Mouse (Mus musculus) hindbrain, embryonic 14.5 days (tissue): ENCODE measurements around the gene Morf4l1. TPM values are rescaled to one million over a fixed set of nuclear protein-coding genes. Genes with fewer than 3 reads are reported as not detected.

Source experiments
- ATAC-seq: fragments of 200-750 bp; cut with Nextera tagmentation; 2 replicates; pipeline ENCODE4 v1.8.0; 2017; ENCODE audit warnings: moderate number of reproducible peaks, mild to moderate bottlenecking, moderate TSS enrichment, moderate library complexity; ENCODE audit not compliant: low FRiP score
- DNase-seq: peaks from one replicate; pipeline ENCODE4 v3.0.0-alpha.2; 2015; ENCODE audit warnings: low spot score
- H3K27ac ChIP-seq: fragments of 300-500 bp; sonication (generic); 2 replicates; pipeline ENCODE4 v1.5.1; 2014; ENCODE audit warnings: mild to moderate bottlenecking, moderate library complexity
- H3K27me3 ChIP-seq: fragments of 300-500 bp; sonication (generic); 2 replicates; pipeline ENCODE4 v1.6.1; 2014; ENCODE audit warnings: mild to moderate bottlenecking, low read length, mixed read lengths; ENCODE audit not compliant: control insufficient read depth, insufficient read depth
- H3K36me3 ChIP-seq: fragments of 300-500 bp; sonication (generic); replicated peaks from 2 replicates; pipeline ENCODE4 v1.6.1; 2014; ENCODE audit not compliant: control insufficient read depth, insufficient read depth
- H3K4me1 ChIP-seq: fragments of 300-500 bp; sonication (generic); replicated peaks from 2 replicates; pipeline ENCODE4 v1.6.1; 2014; ENCODE audit warnings: antibody characterized with exemption, low read length, mixed read lengths; ENCODE audit not compliant: control insufficient read depth, insufficient read depth
- H3K4me2 ChIP-seq: fragments of 300-500 bp; sonication (generic); replicated peaks from 2 replicates; pipeline ENCODE4 v1.6.1; 2014; ENCODE audit warnings: mild to moderate bottlenecking, moderate library complexity
- H3K4me3 ChIP-seq: fragments of 300-500 bp; sonication (generic); replicated peaks from 2 replicates; pipeline ENCODE4 v1.5.1; 2014; ENCODE audit warnings: mild to moderate bottlenecking, low read length
- H3K9ac ChIP-seq: fragments of 300-500 bp; sonication (generic); 2 replicates; pipeline ENCODE4 v1.6.1; 2014
- H3K9me3 ChIP-seq: fragments of 300-500 bp; sonication (generic); 2 replicates; pipeline ENCODE4 v1.6.1; 2016; ENCODE audit warnings: low read length; ENCODE audit not compliant: control insufficient read depth
- WGBS: fragments of 180-500 bp; shearing (Covaris S2); extraction: QIAGEN DNeasy Blood & Tissue Kit; methylation state at CpG from one replicate; pipeline ENCODE4 v1.1.7; 2014; 5-methylcytosine and 5-hydroxymethylcytosine counted together
- polyA plus RNA-seq: library from polyadenylated mRNA; unstranded; fragments of >200 nt; fragmentation: Nextera tagmentation; extraction: Ambion mirVana; gene quantifications from 2 replicates; pipeline ENCODE4 v1.2.1, GENCODE M21; 2014

Morf4l1 gene
- polyA plus RNA-seq, 1 experiment from 2014 or later: 557 TPM

DNA sequence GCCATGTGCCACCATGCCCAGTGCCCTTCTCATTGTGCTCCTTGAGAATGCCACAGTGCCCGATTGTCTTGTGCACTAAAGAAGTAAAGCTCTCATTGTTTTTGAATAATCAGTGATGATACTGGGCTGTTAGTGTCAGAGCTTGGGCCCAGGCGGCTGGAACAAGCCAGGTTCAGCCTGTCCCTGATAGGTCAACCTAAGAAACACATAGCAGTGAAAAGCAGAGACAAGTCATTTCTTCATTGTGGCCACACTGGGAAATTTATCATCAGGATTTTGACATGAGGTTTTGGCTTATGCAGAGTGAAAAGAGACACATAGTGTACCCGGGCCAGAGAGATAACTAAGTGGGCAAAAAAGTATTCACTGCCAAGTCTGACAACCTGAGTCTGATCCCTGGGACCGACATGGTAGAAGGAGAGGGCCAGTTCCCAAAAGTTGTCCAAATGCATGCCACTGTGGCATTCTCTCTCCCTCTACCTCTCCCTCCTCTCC, 7.7 kb upstream of the Morf4l1 start:
- H3K36me3 ChIP-seq: no peaks in the 10 kb centered on the region
- DNase-seq (no peak), ATAC-seq (no peak)
- H3K4me3 ChIP-seq: no peak overlapping the region
- H3K9ac ChIP-seq: no peak overlapping the region
- 76% methylated on average over 4 of the region's 4 CpGs for WGBS
- no peak overlapping the region for H3K4me2 ChIP-seq
- H3K27ac ChIP-seq: no peak overlapping the region
- H3K4me1 ChIP-seq: 0 out of 2 replicates have a peak, but pooled peaks cover 5% of the 10 kb centered on the region
- no peaks in the 10 kb centered on the region for H3K9me3 ChIP-seq
- no peaks in the 10 kb centered on the region for H3K27me3 ChIP-seq

DNA sequence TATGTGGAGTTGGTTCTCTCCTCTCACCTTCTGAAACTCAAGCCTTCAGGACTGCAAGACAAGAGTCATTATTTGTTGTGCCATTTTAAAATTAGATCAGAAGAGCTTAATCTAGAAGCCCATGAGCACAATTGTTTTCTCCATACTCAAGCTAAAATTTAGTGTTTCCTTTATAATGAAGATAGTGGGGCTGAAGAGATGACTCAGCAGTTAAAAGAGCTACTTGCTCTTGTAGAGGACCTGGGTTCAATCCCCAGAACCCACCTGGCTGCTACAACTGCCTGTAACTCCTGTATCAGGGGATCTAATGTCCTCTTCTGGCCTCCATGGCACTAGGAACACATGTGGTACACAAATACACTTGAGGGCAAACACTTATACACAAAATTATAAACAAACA, 2.7 kb upstream of the Morf4l1 start:
- no peaks in the 10 kb centered on the region for H3K9me3 ChIP-seq
- H3K27ac ChIP-seq: no peak overlapping the region

DNA sequence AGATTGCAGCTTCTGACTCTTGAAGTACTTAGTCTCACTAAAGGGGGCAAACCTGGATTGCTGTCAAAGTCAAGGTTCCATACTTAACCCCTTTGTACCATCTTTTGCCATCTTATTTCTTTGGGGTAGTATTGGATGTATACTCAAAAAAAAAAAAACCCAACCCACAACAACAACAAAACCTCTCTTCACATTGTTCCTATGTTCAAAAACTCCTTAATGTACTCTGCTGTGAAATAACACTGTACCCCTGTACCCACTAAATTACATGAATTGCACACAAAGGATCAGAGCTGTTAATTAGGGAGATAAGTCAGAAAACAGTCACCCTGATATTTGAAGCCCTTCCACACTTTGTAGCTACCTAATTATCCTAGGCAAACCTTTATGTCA, 730 bp upstream of the Morf4l1 start:
- no peak for ATAC-seq
- H3K36me3 ChIP-seq: no peaks in the 10 kb centered on the region

More for the DNA sequence above, 2.7 kb upstream of the Morf4l1 start:
- no peaks in the 10 kb centered on the region for H3K36me3 ChIP-seq
- no peak overlapping the region for H3K4me2 ChIP-seq
- ATAC-seq (no peak), DNase-seq (no peak)
- no peaks in the 10 kb centered on the region for H3K27me3 ChIP-seq
- peaks cover 8% of the 10 kb centered on the region for H3K4me1 ChIP-seq
- H3K4me3 ChIP-seq: no peak overlapping the region
- no peak overlapping the region for H3K9ac ChIP-seq

DNA sequence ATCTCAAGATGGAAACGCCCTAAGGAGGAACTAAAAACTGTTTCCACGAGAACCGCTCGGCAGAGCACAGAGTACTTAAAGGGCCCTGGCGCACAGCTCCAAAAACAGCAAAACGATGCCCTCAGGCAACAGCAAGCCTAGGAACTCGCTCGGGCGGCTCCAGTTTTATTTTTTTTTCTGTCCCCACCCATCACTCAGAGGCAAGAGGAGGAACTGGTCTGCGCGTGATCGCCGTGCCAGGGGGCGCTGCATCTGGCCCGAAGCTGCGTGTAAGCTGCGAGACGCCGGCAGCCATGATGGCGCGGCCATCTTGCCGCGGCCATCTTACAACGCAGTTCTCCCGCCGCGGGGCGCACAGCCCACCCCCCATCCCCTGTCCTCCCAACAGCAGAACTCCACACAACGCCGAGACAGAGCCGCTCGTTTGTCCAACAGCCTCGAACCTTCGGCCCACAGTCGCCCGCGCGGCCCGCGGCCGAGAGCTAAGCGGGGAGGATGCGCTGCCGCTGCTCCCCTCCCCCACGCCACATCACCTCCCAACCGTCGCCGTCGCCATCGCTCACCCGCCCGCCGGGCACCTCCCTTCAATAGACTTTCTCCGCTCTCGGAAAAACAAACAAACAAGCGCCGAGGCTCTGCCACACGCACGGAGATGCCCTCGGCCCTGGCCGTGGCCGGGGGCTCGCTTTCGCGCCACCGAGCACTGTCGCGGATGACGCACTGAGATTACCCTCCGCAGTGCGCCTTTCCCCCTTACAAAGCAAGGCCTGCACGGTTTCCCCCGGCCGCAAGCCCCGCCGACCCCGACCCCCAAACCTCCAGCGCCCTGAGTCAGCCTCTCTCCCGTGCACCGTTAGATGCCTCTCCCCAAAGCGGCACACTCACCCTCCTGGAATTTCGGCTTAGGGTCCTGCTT, 665 bp downstream of the Morf4l1 start:
- Histone ChIP-seq H3K4me2 (peak overlapping the region; percentile 86), H3K27ac (peak overlapping the region; percentile 99), H3K4me3 (peak overlapping the region; percentile 83), H3K4me1 (peaks cover 34% of the 10 kb centered on the region), H3K9me3 (no peaks in the 10 kb centered on the region), H3K27me3 (no peaks in the 10 kb centered on the region), H3K9ac (peak overlapping the region; percentile 89), H3K36me3 (peaks cover 9% of the 10 kb centered on the region; the same call in 1 of the 2 replicates)
- ATAC-seq (peak; percentile 75), DNase-seq (peak; percentile 82)
- WGBS: under 1% methylated on average over 77 of the region's 82 CpGs

More for the DNA sequence above, 730 bp upstream of the Morf4l1 start:
- H3K27me3 ChIP-seq: no peaks in the 10 kb centered on the region
- H3K27ac ChIP-seq: peak overlapping the region; percentile 99
- DNase-seq: no peak
- no peaks in the 10 kb centered on the region for H3K9me3 ChIP-seq
- H3K9ac ChIP-seq: peak overlapping the region; percentile 84
- H3K4me1 ChIP-seq: peaks cover 23% of the 10 kb centered on the region
- H3K4me3 ChIP-seq: peak overlapping the region; percentile 83
- peak overlapping the region; percentile 81 for H3K4me2 ChIP-seq

DNA sequence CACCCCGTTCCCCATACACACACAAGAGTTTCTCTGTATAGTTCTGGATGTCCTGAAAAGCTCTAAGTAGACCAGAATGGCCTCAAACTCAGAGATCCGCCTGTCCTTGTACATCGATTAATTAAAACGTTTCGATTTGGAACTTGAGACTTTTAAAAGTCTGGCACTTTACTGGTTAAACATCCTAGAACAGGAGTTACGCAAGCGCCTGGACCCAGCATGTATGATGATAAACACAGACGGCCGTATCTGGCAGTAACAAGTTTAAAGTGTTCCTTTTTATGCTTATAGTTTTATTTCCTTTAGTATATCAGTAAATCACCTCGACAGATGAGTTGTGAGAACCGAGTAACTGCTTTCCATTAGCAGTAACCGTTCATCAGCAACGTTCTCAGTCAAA, 1.4 kb downstream of the Morf4l1 start:
- Histone ChIP-seq H3K36me3 (peaks cover 16% of the 10 kb centered on the region; the same call in 1 of the 2 replicates), H3K4me2 (peak overlapping the region; percentile 86), H3K27ac (peak overlapping the region; percentile 99), H3K9ac (peak overlapping the region; percentile 89), H3K4me1 (peaks cover 34% of the 10 kb centered on the region), H3K27me3 (no peaks in the 10 kb centered on the region), H3K4me3 (peak overlapping the region; percentile 83), H3K9me3 (no peaks in the 10 kb centered on the region)
- WGBS: 2% methylated on average over 13 of the region's 13 CpGs
- DNase-seq (no peak), ATAC-seq (no peak)

DNA sequence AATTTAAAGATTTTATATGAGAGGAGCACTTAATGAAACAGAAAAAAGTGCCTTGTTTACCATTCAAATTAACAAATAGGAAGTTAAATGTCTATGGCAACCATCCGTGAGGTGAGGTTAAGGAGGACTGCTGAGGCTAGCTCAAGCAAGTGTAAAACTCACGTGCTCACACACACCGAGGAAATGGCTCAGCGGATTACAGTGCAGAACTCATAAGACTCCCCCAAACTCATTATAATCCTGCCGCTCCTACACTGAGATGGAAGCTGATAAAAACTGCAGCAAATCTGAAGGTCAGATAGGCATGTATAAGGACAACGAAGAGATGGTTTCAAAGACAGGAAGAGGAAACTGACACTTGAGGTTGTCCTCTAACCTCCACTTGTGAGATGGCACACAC, 5.2 kb downstream of the Morf4l1 start:
- no peaks in the 10 kb centered on the region for H3K9me3 ChIP-seq
- peaks cover 43% of the 10 kb centered on the region for H3K36me3 ChIP-seq
- ATAC-seq (no peak), DNase-seq (no peak)
- no peak overlapping the region for H3K4me2 ChIP-seq
- no peak overlapping the region for H3K4me3 ChIP-seq
- no peak overlapping the region for H3K9ac ChIP-seq
- H3K27ac ChIP-seq: no peak overlapping the region
- 69% methylated on average over 6 of the region's 6 CpGs for WGBS
- peaks cover 34% of the 10 kb centered on the region for H3K4me1 ChIP-seq
- no peaks in the 10 kb centered on the region for H3K27me3 ChIP-seq

DNA sequence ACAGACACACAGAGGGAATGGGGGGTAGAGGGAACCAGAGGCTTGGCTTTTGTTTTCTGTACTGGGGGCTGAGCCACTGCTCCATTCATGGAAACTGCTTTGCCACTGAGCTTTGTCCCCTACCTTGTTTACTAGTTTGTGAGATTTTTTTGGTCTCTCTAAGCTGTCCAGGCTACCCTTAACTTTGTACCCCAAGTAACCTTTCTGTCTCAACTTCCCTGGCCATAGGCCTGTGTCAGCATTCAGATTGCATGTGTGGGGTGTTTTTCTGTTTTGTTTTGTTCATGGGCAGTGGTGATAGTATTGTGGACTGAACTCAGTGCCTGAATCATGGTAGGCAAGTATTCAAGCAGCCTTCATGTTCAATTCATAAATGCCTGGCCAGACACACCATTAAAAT, 6.3 kb downstream of the Morf4l1 start:
- no peak overlapping the region for H3K9ac ChIP-seq
- DNase-seq (no peak), ATAC-seq (no peak)
- no peaks in the 10 kb centered on the region for H3K27me3 ChIP-seq
- no peak overlapping the region for H3K4me3 ChIP-seq
- no peaks in the 10 kb centered on the region for H3K9me3 ChIP-seq
- no peak overlapping the region for H3K27ac ChIP-seq
- H3K36me3 ChIP-seq: peaks cover 54% of the 10 kb centered on the region
- H3K4me2 ChIP-seq: no peak overlapping the region
- H3K4me1 ChIP-seq: peaks cover 34% of the 10 kb centered on the region

DNA sequence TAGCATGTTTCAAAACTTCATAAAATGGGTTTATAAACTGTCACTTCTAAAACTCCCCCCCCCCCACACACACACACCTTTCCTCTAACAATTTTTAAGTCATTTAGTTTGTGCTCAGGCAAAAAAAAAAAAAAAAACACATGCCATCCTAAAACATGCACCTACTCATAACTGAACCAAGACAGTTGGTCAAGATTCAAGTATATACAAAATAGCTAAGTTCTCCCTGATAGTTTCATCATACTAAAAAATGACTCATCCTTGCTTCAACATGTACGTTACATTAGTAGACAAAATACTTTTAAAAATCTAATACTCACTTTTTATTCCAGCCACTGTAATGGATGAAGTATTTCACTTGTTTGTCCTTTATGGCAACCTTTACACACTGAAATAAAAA, 7.7 kb downstream of the Morf4l1 start:
- DNase-seq (no peak), ATAC-seq (no peak)
- Histone ChIP-seq H3K27ac (no peak overlapping the region), H3K4me1 (peaks cover 24% of the 10 kb centered on the region), H3K4me2 (no peak overlapping the region), H3K36me3 (peaks cover 68% of the 10 kb centered on the region), H3K9ac (no peak overlapping the region), H3K4me3 (no peak overlapping the region), H3K9me3 (no peaks in the 10 kb centered on the region), H3K27me3 (no peaks in the 10 kb centered on the region)
- 95% methylated on average over 1 of the region's 1 CpGs for WGBS

DNA sequence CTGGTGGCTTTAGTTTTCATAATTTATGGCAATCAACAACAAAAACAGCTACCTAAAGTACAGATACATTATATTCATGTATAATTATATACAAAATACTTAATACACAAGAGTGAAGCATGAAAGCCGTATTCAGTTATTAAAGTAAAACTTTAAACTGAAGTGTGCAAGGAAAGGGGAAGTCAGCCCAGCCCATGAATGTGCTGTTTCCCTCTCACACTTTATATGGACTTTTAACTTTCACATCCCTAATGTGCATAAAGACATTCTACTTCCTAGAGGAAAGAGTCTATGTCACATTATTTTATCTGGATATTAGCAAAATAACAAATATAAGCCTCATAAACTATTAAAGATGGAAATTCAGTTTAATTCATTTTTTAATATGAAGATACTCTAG, 9.1 kb downstream of the Morf4l1 start:
- H3K27me3 ChIP-seq: no peaks in the 10 kb centered on the region
- H3K4me3 ChIP-seq: no peak overlapping the region
- H3K9me3 ChIP-seq: no peaks in the 10 kb centered on the region
- H3K4me1 ChIP-seq: peaks cover 13% of the 10 kb centered on the region
- DNase-seq (no peak), ATAC-seq (no peak)
- no peak overlapping the region for H3K27ac ChIP-seq
- peaks cover 82% of the 10 kb centered on the region for H3K36me3 ChIP-seq
- 97% methylated on average over 1 of the region's 1 CpGs for WGBS
- H3K4me2 ChIP-seq: no peak overlapping the region
- no peak overlapping the region for H3K9ac ChIP-seq
